Mouse (Mus musculus) myocyte (in vitro differentiated cells): ENCODE data around the gene Stk39. TPM values are rescaled to one million over a fixed set of nuclear protein-coding genes. Genes with fewer than 3 reads are reported as not detected.

Source experiments
- H3K27me3 ChIP-seq: one replicate; pipeline ENCODE4 v1.6.1; 2011; ENCODE audit not compliant: control insufficient read depth, insufficient read depth, insufficient read length
- H3K36me3 ChIP-seq: one replicate; pipeline ENCODE4 v1.6.1; 2011; ENCODE audit not compliant: control insufficient read depth, insufficient read depth
- H3K4me2 ChIP-seq: one replicate; pipeline ENCODE4 v1.6.1; 2011; ENCODE audit warnings: low read depth, control low read depth
- H3K4me3 ChIP-seq: one replicate; pipeline ENCODE4 v1.5.1; 2011; ENCODE audit warnings: mild to moderate bottlenecking, control low read depth, moderate library complexity
- H3K79me2 ChIP-seq: one replicate; pipeline ENCODE4 v1.6.1; 2011; ENCODE audit not compliant: control insufficient read depth, insufficient read depth
- H3ac ChIP-seq: one replicate; pipeline ENCODE4 v1.6.1; 2011; ENCODE audit not compliant: control insufficient read depth, insufficient read length
- CEBPB ChIP-seq: IDR thresholded peaks from 2 replicates; pipeline ENCODE4 v1.6.1; 2011; ENCODE audit warnings: mild to moderate bottlenecking, moderate library complexity; ENCODE audit not compliant: poor library complexity, insufficient read depth, severe bottlenecking
- E2F4 ChIP-seq: IDR thresholded peaks from one replicate; pipeline ENCODE4 v1.6.1; 2011; ENCODE audit warnings: mild to moderate bottlenecking, control low read depth, moderate library complexity; ENCODE audit not compliant: insufficient read depth
- MAX ChIP-seq: IDR thresholded peaks from one replicate; pipeline ENCODE4 v1.6.1; 2011; ENCODE audit warnings: low read depth, mild to moderate bottlenecking, control low read depth
- MYOD1 ChIP-seq, 3 experiments: IDR thresholded peaks; one replicate each; pipeline ENCODE4 v1.6.1; 2011; ENCODE audit warnings: control low read depth in 2 of 3, low read depth in 2 of 3, mild to moderate bottlenecking in 2 of 3, moderate library complexity in 1 of 3; ENCODE audit not compliant: insufficient read length in 2 of 3, control insufficient read depth in 1 of 3
- MYOG ChIP-seq, 3 experiments: IDR thresholded peaks; one replicate each; pipeline ENCODE4 v1.6.1; 2011; ENCODE audit warnings: control low read depth in 2 of 3, low read depth in 2 of 3, mild to moderate bottlenecking in 2 of 3; ENCODE audit not compliant: insufficient read length in 2 of 3, control insufficient read depth in 1 of 3, insufficient read depth in 1 of 3
- POLR2A ChIP-seq: IDR thresholded peaks from one replicate; pipeline ENCODE4 v1.6.1; 2011; ENCODE audit warnings: low read depth, mild to moderate bottlenecking, control low read depth, moderate library complexity; ENCODE audit not compliant: insufficient read length
- POLR2AphosphoS2 ChIP-seq: IDR thresholded peaks from one replicate; pipeline ENCODE4 v1.6.1; 2011; ENCODE audit warnings: low read depth, control low read depth; ENCODE audit not compliant: insufficient read length
- REST ChIP-seq: IDR thresholded peaks from one replicate; pipeline ENCODE4 v1.6.1; 2011; ENCODE audit warnings: mild to moderate bottlenecking, control low read depth, moderate library complexity; ENCODE audit not compliant: insufficient read depth, insufficient read length
- SRF ChIP-seq: IDR thresholded peaks from one replicate; pipeline ENCODE4 v1.6.1; 2011; ENCODE audit warnings: low read depth; ENCODE audit not compliant: control insufficient read depth, insufficient read length
- TCF12 ChIP-seq: IDR thresholded peaks from one replicate; pipeline ENCODE4 v1.6.1; 2011; ENCODE audit warnings: mild to moderate bottlenecking, control low read depth; ENCODE audit not compliant: poor library complexity, insufficient read depth, severe bottlenecking
- TCF3 ChIP-seq: IDR thresholded peaks from one replicate; pipeline ENCODE4 v1.6.1; 2011; ENCODE audit warnings: low read depth, control low read depth; ENCODE audit not compliant: insufficient read length
- USF1 ChIP-seq: IDR thresholded peaks from one replicate; pipeline ENCODE4 v1.6.1; 2011; ENCODE audit warnings: low read depth, mild to moderate bottlenecking, control low read depth, moderate library complexity
- polyA plus RNA-seq: library from polyadenylated mRNA; unstranded; fragments of >200 nt; fragmentation: generic; extraction: Trizol; gene quantifications from one replicate; pipeline ENCODE4 v1.2.1, GENCODE M21; 2012; ENCODE audit warnings: missing spikeins

Gene Stk39
- polyA plus RNA-seq, 1 experiment, result 4.7 TPM

DNA sequence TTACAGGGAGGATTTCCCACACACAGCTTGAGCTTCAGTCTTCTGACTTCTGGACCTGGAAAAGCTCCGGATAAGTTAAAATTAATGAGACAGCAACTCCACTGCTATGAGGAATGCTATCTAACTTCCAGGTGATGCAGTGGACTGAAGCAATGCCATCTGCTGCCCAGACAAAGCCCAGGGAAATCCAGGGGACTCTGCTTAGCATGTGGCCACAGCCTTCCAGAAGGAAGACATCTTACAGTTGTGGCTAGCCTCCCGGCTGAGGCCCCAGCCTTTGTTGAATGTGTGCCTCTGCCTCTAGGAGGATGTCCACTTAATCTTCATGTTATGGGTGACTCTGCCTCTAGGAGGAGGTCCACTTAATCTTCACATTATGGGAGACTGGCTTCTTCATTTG is 243.0 kb downstream of the Stk39 start:
- Histone ChIP-seq H3K4me3 (no peak overlapping the region), H3K36me3 (no peaks in the 10 kb centered on the region), H3K27me3 (no peaks in the 10 kb centered on the region), H3K79me2 (no peaks in the 10 kb centered on the region), H3K4me2 (no peak overlapping the region), H3ac (no peak overlapping the region)
- TF ChIP-seq MYOG (IDR thresholded peaks at IDR 0.05; ENCODE audit: control insufficient read depth in 1 of 3, insufficient read depth in 1 of 3, insufficient read length in 2 of 3, low read depth in 2 of 3), result no peak
- TF ChIP-seq POLR2A, result no peak
- no peak for TF ChIP-seq CEBPB
- TF ChIP-seq TCF3, result no peak
- no peak for TF ChIP-seq POLR2AphosphoS2
- TF ChIP-seq SRF, result no peak
- TF ChIP-seq E2F4, result no peak
- TF ChIP-seq TCF12, result no peak

DNA sequence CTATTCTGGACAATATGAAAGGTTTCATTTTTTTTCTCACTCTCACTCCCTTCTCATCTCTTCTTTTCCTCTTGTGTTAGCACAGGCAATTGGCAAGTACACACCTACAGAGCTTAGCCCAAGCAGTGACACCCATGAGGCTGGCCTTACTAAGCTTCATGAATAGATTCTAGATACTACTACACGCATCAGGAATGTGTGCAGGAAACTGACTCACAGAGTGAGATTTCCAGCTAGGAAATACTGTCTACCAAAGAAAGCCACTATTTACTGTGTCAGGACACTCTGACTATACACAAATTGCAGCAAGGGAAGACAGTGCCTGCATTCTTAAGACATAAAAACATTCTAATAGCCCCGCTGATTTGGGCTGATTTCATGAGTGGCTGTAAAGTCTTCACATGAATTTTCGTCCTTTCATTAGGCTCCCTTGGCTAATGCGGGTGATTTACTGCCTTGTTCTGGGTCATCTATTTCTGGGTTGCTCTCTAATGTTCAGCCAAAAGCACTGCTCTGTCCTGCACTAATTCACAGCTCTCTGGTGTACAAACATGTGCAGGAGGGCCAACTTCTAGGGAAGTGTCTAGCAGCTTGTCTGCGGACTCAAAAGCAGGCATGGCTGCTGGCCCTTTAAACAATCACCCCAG is 249.7 kb downstream of the Stk39 start:
- no peak overlapping the region for H3K4me3 ChIP-seq
- no peaks in the 10 kb centered on the region for H3K79me2 ChIP-seq
- no peak overlapping the region for H3ac ChIP-seq
- H3K36me3 ChIP-seq, result no peaks in the 10 kb centered on the region
- H3K27me3 ChIP-seq, result no peaks in the 10 kb centered on the region
- H3K4me2 ChIP-seq, result peak overlapping the region; percentile 44
- TF ChIP-seq POLR2A, result no peak
- TF ChIP-seq USF1, result no peak
- TF ChIP-seq SRF, result no peak
- TF ChIP-seq MAX, result no peak
- TF ChIP-seq MYOG (IDR thresholded peaks at IDR 0.05; ENCODE audit: control insufficient read depth in 1 of 3, insufficient read depth in 1 of 3, insufficient read length in 2 of 3, low read depth in 2 of 3), result no peak
- TF ChIP-seq TCF12, result no peak
- TF ChIP-seq MYOD1 (IDR thresholded peaks at IDR 0.05; ENCODE audit: control insufficient read depth in 1 of 3, insufficient read length in 2 of 3, low read depth in 2 of 3), result no peak
- no peak for TF ChIP-seq POLR2AphosphoS2
- TF ChIP-seq TCF3, result no peak
- TF ChIP-seq CEBPB, result no peak

DNA sequence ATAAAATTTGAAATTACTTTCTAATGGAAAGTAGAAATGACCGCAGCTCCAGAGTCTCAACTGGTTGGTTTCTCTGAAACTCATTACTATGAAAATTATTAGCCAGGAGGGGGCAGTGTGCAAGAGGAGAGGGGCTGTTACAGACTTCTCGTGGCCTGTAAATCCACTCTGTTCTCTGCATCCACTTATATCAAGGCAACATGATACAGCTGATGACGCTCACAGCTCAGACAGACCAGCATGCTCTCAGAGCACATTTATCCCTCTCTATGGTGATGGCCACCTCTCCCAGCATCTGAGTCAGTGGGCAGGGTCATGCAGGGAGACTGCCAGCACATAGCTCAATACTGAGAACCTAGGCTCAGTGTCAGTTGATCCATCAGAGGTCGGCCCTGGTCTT is 250.8 kb downstream of the Stk39 start:
- no peaks in the 10 kb centered on the region for H3K36me3 ChIP-seq
- H3K27me3 ChIP-seq, result no peaks in the 10 kb centered on the region
- no peaks in the 10 kb centered on the region for H3K79me2 ChIP-seq
- no peak overlapping the region for H3K4me2 ChIP-seq
- H3ac ChIP-seq, result no peak overlapping the region
- no peak for TF ChIP-seq REST
- TF ChIP-seq MYOG (IDR thresholded peaks at IDR 0.05; ENCODE audit: control insufficient read depth in 1 of 3, insufficient read depth in 1 of 3, insufficient read length in 2 of 3, low read depth in 2 of 3), result no peak
- TF ChIP-seq TCF12, result no peak
- no peak for TF ChIP-seq MYOD1 (IDR thresholded peaks at IDR 0.05; ENCODE audit: control insufficient read depth in 1 of 3, insufficient read length in 2 of 3, low read depth in 2 of 3)
- no peak for TF ChIP-seq SRF
- TF ChIP-seq TCF3, result no peak
- TF ChIP-seq POLR2A, result no peak
- TF ChIP-seq USF1, result no peak
- H3K4me3 ChIP-seq, result no peak overlapping the region

DNA sequence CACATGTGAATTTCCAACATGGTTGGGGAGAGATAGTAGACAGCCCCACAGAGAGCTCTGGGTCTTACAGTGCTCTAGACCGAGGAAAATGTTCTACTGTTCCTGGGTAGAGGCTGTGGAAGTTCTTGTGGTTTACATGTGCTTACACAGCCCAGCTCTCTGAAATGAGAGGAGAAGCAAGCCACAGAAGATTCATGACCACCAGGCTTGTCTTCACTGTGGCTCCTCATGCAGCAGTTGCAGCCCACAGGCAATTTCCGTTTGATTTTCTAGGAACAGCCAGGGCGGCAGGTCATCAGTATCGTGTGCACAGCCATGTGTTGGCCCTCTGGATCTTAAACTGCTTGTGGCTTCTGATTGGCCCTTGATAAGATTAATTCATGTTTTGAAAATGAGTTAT is 252.2 kb downstream of the Stk39 start:
- no peak overlapping the region for H3K4me3 ChIP-seq
- TF ChIP-seq CEBPB (no peak), E2F4 (no peak), MYOD1 (IDR thresholded peaks at IDR 0.05; ENCODE audit: control insufficient read depth in 1 of 3, insufficient read length in 2 of 3, low read depth in 2 of 3) (no peak), POLR2A (no peak), SRF (no peak), POLR2AphosphoS2 (no peak), MAX (no peak), USF1 (no peak), REST (no peak), TCF3 (no peak), TCF12 (no peak), MYOG (IDR thresholded peaks at IDR 0.05; ENCODE audit: control insufficient read depth in 1 of 3, insufficient read depth in 1 of 3, insufficient read length in 2 of 3, low read depth in 2 of 3) (no peak)
- H3ac ChIP-seq, result no peak overlapping the region
- no peaks in the 10 kb centered on the region for H3K36me3 ChIP-seq
- no peaks in the 10 kb centered on the region for H3K27me3 ChIP-seq
- H3K4me2 ChIP-seq, result no peak overlapping the region
- no peaks in the 10 kb centered on the region for H3K79me2 ChIP-seq

DNA sequence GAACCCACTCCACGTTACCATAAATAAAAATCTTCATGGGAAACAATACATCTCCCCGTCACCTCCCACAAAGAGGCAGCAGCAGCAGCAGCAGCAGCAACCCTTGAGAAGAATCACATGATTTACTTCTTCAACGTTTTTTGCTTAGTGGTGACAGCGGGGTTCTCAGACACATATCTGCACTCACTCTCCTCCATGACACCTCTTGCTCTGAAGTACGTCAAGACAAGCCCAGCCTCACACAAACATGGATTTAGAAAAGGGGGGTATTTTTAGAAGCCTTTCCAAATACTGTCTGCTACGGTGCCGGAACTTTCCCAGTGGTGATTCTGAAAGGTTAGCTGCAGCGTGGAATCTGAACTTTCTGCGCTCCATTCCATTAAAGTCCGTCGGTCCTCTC is 256.9 kb downstream of the Stk39 start:
- H3K4me2 ChIP-seq, result no peak overlapping the region
- H3K36me3 ChIP-seq, result no peaks in the 10 kb centered on the region
- TF ChIP-seq MYOD1 (IDR thresholded peaks at IDR 0.05; ENCODE audit: control insufficient read depth in 1 of 3, insufficient read length in 2 of 3, low read depth in 2 of 3), result no peak
- no peak for TF ChIP-seq MAX
- TF ChIP-seq TCF3, result no peak
- TF ChIP-seq MYOG (IDR thresholded peaks at IDR 0.05; ENCODE audit: control insufficient read depth in 1 of 3, insufficient read depth in 1 of 3, insufficient read length in 2 of 3, low read depth in 2 of 3), result no peak
- TF ChIP-seq SRF, result no peak
- TF ChIP-seq CEBPB, result no peak
- TF ChIP-seq POLR2AphosphoS2, result no peak
- TF ChIP-seq REST, result no peak
- no peak for TF ChIP-seq POLR2A
- TF ChIP-seq USF1, result no peak
- H3ac ChIP-seq, result no peak overlapping the region
- H3K4me3 ChIP-seq, result no peak overlapping the region
- H3K27me3 ChIP-seq, result no peaks in the 10 kb centered on the region
- H3K79me2 ChIP-seq, result no peaks in the 10 kb centered on the region
